Mouse (Mus musculus): ENCODE measurements around the gene Btnl2. TPM values are rescaled to one million over a fixed set of nuclear protein-coding genes. Genes with fewer than 3 reads are reported as not detected.
"Not testable (repeated sequence)": the region's sequence is repeated elsewhere in the genome, so short reads cannot be mapped to it uniquely, and the experiment has no call there.

Btnl2 gene
- not detected in 2 replicates for polyA plus RNA-seq (2016; fragmentation: Nextera tagmentation; extraction: Ambion mirVana)

GRCm38 (mm10) chr17:34354539-34354938, at the start of gene Btnl2:
Gene Btnl2, plus strand, starts transcription at chr17:34354822.
- Histone ChIP-seq H3K9ac (no peak within 1 kb of the TSS), H3K4me3 (no peak within 1 kb of the TSS), H3K27me3 (replicated peaks) (no peaks in the 10 kb centered on the region; the same call in 1 of the 2 replicates), H3K4me2 (replicated peaks) (no peak within 1 kb of the TSS), H3K36me3 (no peaks in the 10 kb centered on the region), H3K27ac (no peak within 1 kb of the TSS), H3K9me3 (no peaks in the 10 kb centered on the region), H3K4me1 (no peaks in the 10 kb centered on the region)
- ATAC-seq (ENCODE audit: low FRiP score, low read depth), result no peak
- 87% methylated on average over 5 of the region's 5 CpGs for WGBS

GRCm38 (mm10) chr17:34305380-34306030, 49.1 kb upstream of the Btnl2 start, which contains the start of gene H2-Eb1:
Gene H2-Eb1, plus strand, starts transcription at chr17:34305867.
- Histone ChIP-seq H3K4me3 (no peak within 1 kb of the TSS), H3K27ac (no peak within 1 kb of the TSS), H3K4me1 (peaks cover 3% of the 10 kb centered on the region; the same call in 1 of the 2 replicates), H3K9ac (no peak within 1 kb of the TSS), H3K4me2 (replicated peaks) (no peak within 1 kb of the TSS), H3K9me3 (no peaks in the 10 kb centered on the region), H3K27me3 (replicated peaks) (0 out of 2 replicates have a peak, but pooled peaks cover 4% of the 10 kb centered on the region), H3K36me3 (no peaks in the 10 kb centered on the region)
- ATAC-seq (ENCODE audit: low FRiP score, low read depth), result peak; percentile 62; the same call in 1 of the 2 replicates

GRCm38 (mm10) chr17:34306407-34306806, 48.2 kb upstream of the Btnl2 start:
- 0 out of 2 replicates have a peak, but pooled peaks cover 4% of the 10 kb centered on the region for H3K27me3 ChIP-seq (replicated peaks)
- no peaks in the 10 kb centered on the region for H3K36me3 ChIP-seq
- no peak for ATAC-seq (ENCODE audit: low FRiP score, low read depth)
- no peak overlapping the region for H3K4me3 ChIP-seq
- no peak overlapping the region for H3K9ac ChIP-seq
- H3K27ac ChIP-seq, result no peak overlapping the region
- peaks cover 3% of the 10 kb centered on the region; the same call in 1 of the 2 replicates for H3K4me1 ChIP-seq
- no peak overlapping the region for H3K4me2 ChIP-seq (replicated peaks)
- no peaks in the 10 kb centered on the region for H3K9me3 ChIP-seq
- 95% methylated on average over 2 of the region's 2 CpGs for WGBS

- no peak overlapping the region for H3K4me2 ChIP-seq (replicated peaks)
- no peak for ATAC-seq (ENCODE audit: low FRiP score, low read depth)
- H3K4me1 ChIP-seq, result peaks cover 3% of the 10 kb centered on the region; the same call in 1 of the 2 replicates
Observed at GRCm38 (mm10) chr17:34307216-34307615, 47.4 kb upstream of the Btnl2 start.

GRCm38 (mm10) chr17:34308161-34308560, 46.5 kb upstream of the Btnl2 start:
- H3K4me2 ChIP-seq (replicated peaks), result no peak overlapping the region
- no peaks in the 10 kb centered on the region for H3K36me3 ChIP-seq
- H3K27ac ChIP-seq, result no peak overlapping the region
- H3K9me3 ChIP-seq, result no peaks in the 10 kb centered on the region
- no peak for ATAC-seq (ENCODE audit: low FRiP score, low read depth)
- H3K4me3 ChIP-seq, result no peak overlapping the region
- no peak overlapping the region for H3K9ac ChIP-seq
- 0 out of 2 replicates have a peak, but pooled peaks cover 4% of the 10 kb centered on the region for H3K27me3 ChIP-seq (replicated peaks)
- peaks cover 3% of the 10 kb centered on the region; the same call in 1 of the 2 replicates for H3K4me1 ChIP-seq
- 82% methylated on average over 4 of the region's 4 CpGs for WGBS

More at GRCm38 (mm10) chr17:34307216-34307615, 47.4 kb upstream of the Btnl2 start:
- H3K36me3 ChIP-seq, result no peaks in the 10 kb centered on the region
- H3K9me3 ChIP-seq, result no peaks in the 10 kb centered on the region
- no peak overlapping the region for H3K9ac ChIP-seq
- H3K27ac ChIP-seq, result no peak overlapping the region
- H3K27me3 ChIP-seq (replicated peaks), result 0 out of 2 replicates have a peak, but pooled peaks cover 4% of the 10 kb centered on the region
- no peak overlapping the region for H3K4me3 ChIP-seq

GRCm38 (mm10) chr17:34309225-34309624, 45.4 kb upstream of the Btnl2 start:
- no peak for ATAC-seq (ENCODE audit: low FRiP score, low read depth)
- H3K9ac ChIP-seq, result peak overlapping the region; percentile 62
- 30% methylated on average over 10 of the region's 10 CpGs for WGBS
- H3K27ac ChIP-seq, result no peak overlapping the region
- H3K4me3 ChIP-seq, result peak overlapping the region; percentile 55
- H3K27me3 ChIP-seq (replicated peaks), result 0 out of 2 replicates have a peak, but pooled peaks cover 4% of the 10 kb centered on the region
- peak overlapping the region; percentile 66 for H3K4me2 ChIP-seq (replicated peaks)
- no peaks in the 10 kb centered on the region for H3K36me3 ChIP-seq
- H3K9me3 ChIP-seq, result no peaks in the 10 kb centered on the region
- peaks cover 3% of the 10 kb centered on the region; the same call in 1 of the 2 replicates for H3K4me1 ChIP-seq

- Histone ChIP-seq H3K4me2 (replicated peaks) (peak overlapping the region; percentile 66), H3K9ac (peak overlapping the region; percentile 62), H3K4me1 (peaks cover 3% of the 10 kb centered on the region; the same call in 1 of the 2 replicates), H3K4me3 (peak overlapping the region; percentile 55), H3K27ac (no peak overlapping the region), H3K36me3 (no peaks in the 10 kb centered on the region), H3K9me3 (no peaks in the 10 kb centered on the region), H3K27me3 (replicated peaks) (0 out of 2 replicates have a peak, but pooled peaks cover 4% of the 10 kb centered on the region)
- WGBS, result 26% methylated on average over 38 of the region's 38 CpGs
- ATAC-seq (ENCODE audit: low FRiP score, low read depth), result peak; percentile 80
Observed at GRCm38 (mm10) chr17:34309683-34310385, 44.8 kb upstream of the Btnl2 start.

- not testable (repeated sequence) for H3K9me3 ChIP-seq; H3K4me1 ChIP-seq; H3K36me3 ChIP-seq; H3K4me2 ChIP-seq (replicated peaks); H3K9ac ChIP-seq; H3K27ac ChIP-seq; H3K4me3 ChIP-seq; ATAC-seq (ENCODE audit: low FRiP score, low read depth); H3K27me3 ChIP-seq (replicated peaks)
- WGBS, result 83% methylated on average over 3 of the region's 3 CpGs
Observed at GRCm38 (mm10) chr17:34310526-34310925, 44.1 kb upstream of the Btnl2 start.

GRCm38 (mm10) chr17:34312185-34312584, 42.4 kb upstream of the Btnl2 start:
- WGBS, result 78% methylated on average over 1 of the region's 1 CpGs
- no peak overlapping the region for H3K4me2 ChIP-seq (replicated peaks)
- peaks cover 3% of the 10 kb centered on the region; the same call in 1 of the 2 replicates for H3K4me1 ChIP-seq
- no peak overlapping the region for H3K27ac ChIP-seq
- 0 out of 2 replicates have a peak, but pooled peaks cover 4% of the 10 kb centered on the region for H3K27me3 ChIP-seq (replicated peaks)
- H3K36me3 ChIP-seq, result no peaks in the 10 kb centered on the region
- ATAC-seq (ENCODE audit: low FRiP score, low read depth), result no peak
- no peak overlapping the region for H3K4me3 ChIP-seq
- H3K9me3 ChIP-seq, result no peaks in the 10 kb centered on the region
- no peak overlapping the region for H3K9ac ChIP-seq

- Histone ChIP-seq H3K9ac (no peak overlapping the region), H3K4me1 (peaks cover 3% of the 10 kb centered on the region; the same call in 1 of the 2 replicates), H3K27me3 (replicated peaks) (no peaks in the 10 kb centered on the region), H3K4me3 (no peak overlapping the region), H3K4me2 (replicated peaks) (no peak overlapping the region), H3K27ac (no peak overlapping the region), H3K9me3 (no peaks in the 10 kb centered on the region), H3K36me3 (no peaks in the 10 kb centered on the region)
- 36% methylated on average over 3 of the region's 3 CpGs for WGBS
- ATAC-seq (ENCODE audit: low FRiP score, low read depth), result no peak
Observed at GRCm38 (mm10) chr17:34313393-34313792, 41.2 kb upstream of the Btnl2 start.

GRCm38 (mm10) chr17:34314286-34314685, 40.3 kb upstream of the Btnl2 start:
- 71% methylated on average over 9 of the region's 9 CpGs for WGBS
- peaks cover under 1% of the 10 kb centered on the region; the same call in 1 of the 2 replicates for H3K4me1 ChIP-seq

GRCm38 (mm10) chr17:34315512-34315911, 39.1 kb upstream of the Btnl2 start:
- Histone ChIP-seq H3K9ac (no peak overlapping the region), H3K4me3 (no peak overlapping the region), H3K27ac (no peak overlapping the region), H3K27me3 (replicated peaks) (no peaks in the 10 kb centered on the region), H3K36me3 (no peaks in the 10 kb centered on the region), H3K4me1 (no peaks in the 10 kb centered on the region), H3K4me2 (replicated peaks) (no peak overlapping the region), H3K9me3 (no peaks in the 10 kb centered on the region)
- 74% methylated on average over 1 of the region's 1 CpGs for WGBS
- no peak for ATAC-seq (ENCODE audit: low FRiP score, low read depth)

More at GRCm38 (mm10) chr17:34314286-34314685, 40.3 kb upstream of the Btnl2 start:
- Histone ChIP-seq H3K27ac (no peak overlapping the region), H3K4me2 (replicated peaks) (no peak overlapping the region), H3K27me3 (replicated peaks) (no peaks in the 10 kb centered on the region), H3K36me3 (no peaks in the 10 kb centered on the region), H3K9ac (no peak overlapping the region), H3K4me3 (no peak overlapping the region), H3K9me3 (no peaks in the 10 kb centered on the region)
- no peak for ATAC-seq (ENCODE audit: low FRiP score, low read depth)
